ENCODE assay signal across 7 mouse cellular contexts in the genomic region with DNA sequence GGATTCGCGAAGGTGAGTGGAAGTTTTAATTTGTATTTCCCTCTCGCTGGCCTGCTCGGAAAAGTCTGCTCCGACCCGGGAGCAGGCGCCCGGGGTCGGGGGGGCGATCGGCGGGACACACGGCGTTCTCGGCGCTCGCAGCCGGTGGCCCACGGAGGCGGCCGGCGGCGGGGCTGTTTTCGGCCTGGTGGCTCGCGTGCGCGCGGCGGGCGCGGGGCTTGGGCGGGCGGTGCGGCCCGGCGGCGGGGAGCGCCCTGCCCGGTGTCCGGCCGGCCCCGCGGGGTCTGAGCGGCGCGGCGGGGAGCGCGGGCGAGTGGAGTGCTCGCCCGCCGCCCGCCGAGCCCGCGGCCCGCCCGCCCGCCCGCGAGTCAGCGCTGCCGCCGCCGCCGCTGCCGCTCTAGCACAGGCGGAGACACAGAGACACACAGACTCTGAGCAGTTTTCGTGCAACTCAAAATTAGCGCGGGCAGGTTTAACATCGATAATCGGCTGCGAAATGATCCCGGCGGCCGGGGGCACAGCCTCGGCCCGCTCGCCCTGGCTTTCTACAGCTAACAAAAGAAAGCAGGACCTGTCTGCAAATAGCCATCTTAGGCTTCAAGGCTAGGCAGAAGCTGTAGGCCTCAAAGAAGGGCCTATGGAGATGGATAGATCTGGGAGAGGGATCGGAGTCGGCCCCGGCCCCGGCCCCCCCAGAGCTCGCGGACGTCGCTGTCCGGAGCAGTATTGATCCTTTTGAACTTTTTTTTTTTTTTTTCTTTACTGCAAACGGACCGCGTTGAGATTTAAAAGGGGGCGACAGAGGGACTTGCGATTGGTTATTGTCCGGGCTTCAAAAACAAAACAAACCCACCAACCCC. TPM values are rescaled to one million over a fixed set of nuclear protein-coding genes. Genes with fewer than 3 reads are reported as not detected.
DNase-seq lines count a peak whose midpoint lies in the region; ATAC-seq lines count a peak whose summit lies in the region.

No protein-coding gene starts in this region.

- peak overlapping the region; percentile 100 for H3K27ac ChIP-seq in intestine, embryonic 15.5 days
- H3K27ac ChIP-seq in midbrain, embryonic 15.5 days: peak overlapping the region; percentile 100

- intact Hi-C loops in gastrocnemius, postnatal 14 days (cut with DNase I; ENCODE audit: low total_unique reads): no loop called here
- intact Hi-C loops in left cerebral cortex, postnatal 4 days (cut with DNase I): loop anchor here (10.0 kb wide), 3 partner anchors 123 to 493 kb away; a partner anchor contains a TSS

- WGBS in intestine, embryonic 15.5 days: under 1% methylated on average over 94 of the region's 97 CpGs
- WGBS in midbrain, embryonic 15.5 days: under 1% methylated on average over 96 of the region's 97 CpGs

- H3K4me3 ChIP-seq in intestine, embryonic 15.5 days (replicated peaks): peak overlapping the region; percentile 84
- H3K4me3 ChIP-seq in midbrain, embryonic 15.5 days: peak overlapping the region; percentile 68

- H3K9me3 ChIP-seq in intestine, embryonic 15.5 days: no peaks in the 10 kb centered on the region
- H3K9me3 ChIP-seq in midbrain, embryonic 15.5 days: no peaks in the 10 kb centered on the region

- ATAC-seq in intestine, embryonic 15.5 days: no peak
- ATAC-seq in midbrain, embryonic 15.5 days (replicated peaks): no peak

- H3K4me1 ChIP-seq in intestine, embryonic 15.5 days (replicated peaks): peaks cover 12% of the 10 kb centered on the region
- peaks cover 23% of the 10 kb centered on the region for H3K4me1 ChIP-seq in midbrain, embryonic 15.5 days

- peak; percentile 66 to 90 for DNase-seq in adrenal gland, adult (ENCODE audit: inconsistent age in 2 of 2, low spot score in 1 of 2)
- DNase-seq in cerebellum, postnatal 25 days: peak; percentile 73
- DNase-seq in gastrocnemius, postnatal 14 days: peak; percentile 48
- peak; percentile 37 for DNase-seq in left cerebral cortex, postnatal 4 days
- peak; percentile 55 to 62 for DNase-seq in spleen, postnatal 36 days (ENCODE audit: low spot score in 2 of 2)

- H3K27me3 ChIP-seq in intestine, embryonic 15.5 days (replicated peaks): no peaks in the 10 kb centered on the region
- no peaks in the 10 kb centered on the region for H3K27me3 ChIP-seq in midbrain, embryonic 15.5 days (replicated peaks)

- H3K4me2 ChIP-seq in intestine, embryonic 15.5 days (replicated peaks): peak overlapping the region; percentile 82
- peak overlapping the region; percentile 87 for H3K4me2 ChIP-seq in midbrain, embryonic 15.5 days

- H3K9ac ChIP-seq in intestine, embryonic 15.5 days: peak overlapping the region; percentile 97
- peak overlapping the region; percentile 79 for H3K9ac ChIP-seq in midbrain, embryonic 15.5 days

- no peaks in the 10 kb centered on the region for H3K36me3 ChIP-seq in intestine, embryonic 15.5 days
- no peaks in the 10 kb centered on the region for H3K36me3 ChIP-seq in midbrain, embryonic 15.5 days (replicated peaks)

RNA-seq across cellular contexts. Expression of a gene that starts 0.9 kb away (rescaled TPM):
- 10 to 100 TPM; 19.0 to 20.3 TPM for total RNA-seq in gastrocnemius, postnatal 14 days (2021)
- 16.0 and 16.8 TPM in 2 replicates for polyA plus RNA-seq in intestine, embryonic 15.5 days (2015; fragmentation: Nextera tagmentation; extraction: Ambion mirVana)
- 10 to 100 TPM; 58.7 to 63.5 TPM for total RNA-seq in left cerebral cortex, postnatal 4 days (2021)
- 21.1 and 22.9 TPM in 2 replicates for polyA plus RNA-seq in midbrain, embryonic 15.5 days (2015; fragmentation: Nextera tagmentation; extraction: Ambion mirVana)
